Mouse (Mus musculus) limb, embryonic 13.5 days (tissue): ENCODE results near the gene 4930452B06Rik. TPM values are rescaled to one million over a fixed set of nuclear protein-coding genes. Genes with fewer than 3 reads are reported as not detected.

Experiments
- ATAC-seq: fragments of 200-750 bp; cut with Nextera tagmentation; 2 replicates; pipeline ENCODE4 v1.8.0; 2017; ENCODE audit warnings: low read depth, moderate number of reproducible peaks, moderate TSS enrichment; ENCODE audit not compliant: low FRiP score
- H3K27ac ChIP-seq: fragments of 300-500 bp; sonication (generic); 2 replicates; pipeline ENCODE4 v1.5.1; 2015; ENCODE audit warnings: inconsistent platforms, mild to moderate bottlenecking, moderate library complexity
- H3K27me3 ChIP-seq: fragments of 300-500 bp; sonication (generic); 2 replicates; pipeline ENCODE4 v1.6.1; 2015; ENCODE audit warnings: mild to moderate bottlenecking, inconsistent platforms
- H3K36me3 ChIP-seq: fragments of 300-500 bp; sonication (generic); 2 replicates; pipeline ENCODE4 v1.6.1; 2015; ENCODE audit warnings: inconsistent platforms, mild to moderate bottlenecking, moderate library complexity
- H3K4me1 ChIP-seq: fragments of 300-500 bp; sonication (generic); 2 replicates; pipeline ENCODE4 v1.6.1; 2015; ENCODE audit warnings: inconsistent platforms
- H3K4me2 ChIP-seq: fragments of 300-500 bp; sonication (generic); replicated peaks from 2 replicates; pipeline ENCODE4 v1.6.1; 2015; ENCODE audit warnings: inconsistent platforms, mild to moderate bottlenecking, moderate library complexity
- H3K4me3 ChIP-seq: fragments of 300-500 bp; sonication (generic); 2 replicates; pipeline ENCODE4 v1.5.1; 2015; ENCODE audit warnings: moderate library complexity, mild to moderate bottlenecking, inconsistent platforms
- H3K9ac ChIP-seq: fragments of 300-500 bp; sonication (generic); 2 replicates; pipeline ENCODE4 v1.6.1; 2015; ENCODE audit warnings: mild to moderate bottlenecking, inconsistent platforms
- H3K9me3 ChIP-seq: fragments of 300-500 bp; sonication (generic); 2 replicates; pipeline ENCODE4 v1.6.1; 2016; ENCODE audit warnings: inconsistent platforms
- WGBS: fragments of 180-500 bp; shearing (Covaris S2); methylation state at CpG from one replicate; pipeline ENCODE4 v1.1.7; 2015; 5-methylcytosine and 5-hydroxymethylcytosine counted together
- polyA plus RNA-seq: library from polyadenylated mRNA; unstranded; fragments of >200 nt; fragmentation: Nextera tagmentation; extraction: Ambion mirVana; gene quantifications from 2 replicates; pipeline ENCODE4 v1.2.1, GENCODE M21; 2015

The 4930452B06Rik gene
- polyA plus RNA-seq, 1 experiment from 2014 or later, result 8.0 TPM

GRCm38 (mm10) chr14:8442691-8443090 lies 223.3 kb downstream of the 4930452B06Rik start:
- H3K4me3 ChIP-seq, result no peak overlapping the region
- ATAC-seq, result no peak
- 0 out of 2 replicates have a peak, but pooled peaks cover 4% of the 10 kb centered on the region for H3K4me1 ChIP-seq
- H3K27me3 ChIP-seq, result no peaks in the 10 kb centered on the region
- no peaks in the 10 kb centered on the region for H3K9me3 ChIP-seq
- H3K27ac ChIP-seq, result no peak overlapping the region
- no peak overlapping the region for H3K4me2 ChIP-seq
- no peak overlapping the region for H3K9ac ChIP-seq
- WGBS, result 83% methylated on average over 3 of the region's 3 CpGs
- no peaks in the 10 kb centered on the region for H3K36me3 ChIP-seq

- Histone ChIP-seq H3K27me3 (no peaks in the 10 kb centered on the region), H3K9ac (no peak overlapping the region), H3K4me3 (no peak overlapping the region), H3K4me1 (0 out of 2 replicates have a peak, but pooled peaks cover 4% of the 10 kb centered on the region), H3K36me3 (no peaks in the 10 kb centered on the region), H3K9me3 (no peaks in the 10 kb centered on the region), H3K27ac (no peak overlapping the region), H3K4me2 (no peak overlapping the region)
- WGBS, result 46% methylated on average over 3 of the region's 3 CpGs
- ATAC-seq, result no peak
Observed at GRCm38 (mm10) chr14:8441623-8442022, 224.4 kb downstream of the 4930452B06Rik start.

DNA sequence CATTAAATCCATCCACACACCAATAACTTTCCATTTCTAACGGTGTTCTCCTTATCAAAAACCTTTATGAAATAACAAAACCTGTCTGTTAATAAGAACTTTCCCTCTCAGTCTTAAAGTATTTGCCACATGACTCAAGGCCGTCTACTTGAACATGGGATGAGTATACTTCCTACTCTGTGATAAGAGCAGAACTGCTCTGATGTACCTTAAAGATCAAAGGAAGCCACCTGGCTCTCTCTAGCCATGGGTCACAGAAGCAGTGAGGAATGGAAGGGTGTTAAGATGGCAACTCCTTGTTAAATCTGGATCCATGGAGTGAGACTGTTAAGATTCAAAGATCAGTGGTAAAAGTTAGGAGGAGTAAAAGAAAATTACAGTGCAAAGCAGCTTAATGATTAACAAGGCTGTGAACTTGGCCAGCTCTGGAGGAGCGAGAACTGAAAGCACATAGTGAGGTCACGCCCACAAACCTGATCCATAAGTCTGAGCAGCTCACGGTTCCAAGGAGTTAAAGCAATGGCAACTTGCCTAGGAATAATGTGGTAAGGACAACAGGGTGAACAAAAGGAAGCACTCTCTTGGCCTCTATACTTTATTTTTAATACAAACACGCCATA lies 235.3 kb downstream of the 4930452B06Rik start:
- Histone ChIP-seq H3K4me3 (no peak overlapping the region), H3K4me2 (no peak overlapping the region), H3K9me3 (no peaks in the 10 kb centered on the region), H3K9ac (no peak overlapping the region), H3K4me1 (no peaks in the 10 kb centered on the region), H3K27ac (no peak overlapping the region), H3K36me3 (no peaks in the 10 kb centered on the region), H3K27me3 (no peaks in the 10 kb centered on the region)
- 58% methylated on average over 6 of the region's 6 CpGs for WGBS
- ATAC-seq, result no peak

GRCm38 (mm10) chr14:8429767-8430166 lies 236.3 kb downstream of the 4930452B06Rik start:
- Histone ChIP-seq H3K27me3 (no peaks in the 10 kb centered on the region), H3K9ac (no peak overlapping the region), H3K4me3 (no peak overlapping the region), H3K4me2 (no peak overlapping the region), H3K4me1 (no peaks in the 10 kb centered on the region), H3K27ac (no peak overlapping the region), H3K9me3 (no peaks in the 10 kb centered on the region), H3K36me3 (no peaks in the 10 kb centered on the region)
- no peak for ATAC-seq
- 78% methylated on average over 2 of the region's 2 CpGs for WGBS

GRCm38 (mm10) chr14:8422833-8423232 lies 243.2 kb downstream of the 4930452B06Rik start:
- Histone ChIP-seq H3K9ac (no peak overlapping the region), H3K4me3 (no peak overlapping the region), H3K4me1 (peaks cover 19% of the 10 kb centered on the region), H3K4me2 (no peak overlapping the region), H3K36me3 (no peaks in the 10 kb centered on the region), H3K27ac (no peak overlapping the region), H3K27me3 (no peaks in the 10 kb centered on the region), H3K9me3 (no peaks in the 10 kb centered on the region)
- 69% methylated on average over 3 of the region's 3 CpGs for WGBS
- ATAC-seq, result no peak

- Histone ChIP-seq H3K4me2 (peak overlapping the region; percentile 48), H3K9ac (no peak overlapping the region), H3K9me3 (no peaks in the 10 kb centered on the region), H3K27me3 (no peaks in the 10 kb centered on the region), H3K27ac (no peak overlapping the region), H3K36me3 (no peaks in the 10 kb centered on the region), H3K4me1 (peaks cover 19% of the 10 kb centered on the region), H3K4me3 (peak overlapping the region; percentile 19; the same call in 1 of the 2 replicates)
- WGBS, result 17% methylated on average over 10 of the region's 10 CpGs
- peak; percentile 31; the same call in 1 of the 2 replicates for ATAC-seq
Observed at GRCm38 (mm10) chr14:8421199-8421787, 244.7 kb downstream of the 4930452B06Rik start.

- no peak overlapping the region for H3K4me2 ChIP-seq
- H3K9ac ChIP-seq, result no peak overlapping the region
- peaks cover 19% of the 10 kb centered on the region for H3K4me1 ChIP-seq
- H3K27ac ChIP-seq, result no peak overlapping the region
- H3K4me3 ChIP-seq, result no peak overlapping the region
- ATAC-seq, result no peak
- no peaks in the 10 kb centered on the region for H3K27me3 ChIP-seq
- H3K9me3 ChIP-seq, result no peaks in the 10 kb centered on the region
- H3K36me3 ChIP-seq, result no peaks in the 10 kb centered on the region
- WGBS, result 50% methylated on average over 3 of the region's 3 CpGs
Observed at GRCm38 (mm10) chr14:8418610-8419009, 247.4 kb downstream of the 4930452B06Rik start.

GRCm38 (mm10) chr14:8405946-8406345 lies 260.1 kb downstream of the 4930452B06Rik start:
- Histone ChIP-seq H3K27me3 (no peaks in the 10 kb centered on the region), H3K4me2 (no peak overlapping the region), H3K9me3 (no peaks in the 10 kb centered on the region), H3K9ac (no peak overlapping the region), H3K27ac (no peak overlapping the region), H3K4me3 (no peak overlapping the region), H3K36me3 (no peaks in the 10 kb centered on the region), H3K4me1 (no peaks in the 10 kb centered on the region)
- 62% methylated on average over 6 of the region's 6 CpGs for WGBS
- ATAC-seq, result no peak

DNA sequence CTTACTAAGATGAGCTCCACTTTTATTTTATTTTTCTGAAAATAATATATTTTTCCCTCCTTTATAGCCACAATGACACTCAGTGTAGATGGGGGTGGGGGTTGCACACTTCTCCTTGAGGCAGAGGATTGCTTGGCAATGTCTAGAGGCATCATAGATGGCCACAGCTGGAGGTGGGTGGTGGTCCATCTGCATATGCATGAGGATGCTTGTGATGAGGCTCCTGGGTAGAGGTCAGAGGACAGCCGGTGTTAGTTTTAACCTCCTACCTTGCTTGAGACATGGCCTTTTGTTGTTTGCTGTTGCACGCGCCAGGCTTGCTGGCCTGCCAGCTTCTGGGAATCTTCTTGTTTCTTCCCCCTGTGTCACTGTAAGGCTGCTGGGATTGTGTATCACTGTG lies 262.7 kb downstream of the 4930452B06Rik start:
- no peaks in the 10 kb centered on the region for H3K27me3 ChIP-seq
- no peaks in the 10 kb centered on the region for H3K36me3 ChIP-seq
- H3K4me1 ChIP-seq, result no peaks in the 10 kb centered on the region
- H3K4me3 ChIP-seq, result no peak overlapping the region
- H3K9me3 ChIP-seq, result no peaks in the 10 kb centered on the region
- no peak overlapping the region for H3K27ac ChIP-seq
- WGBS, result 88% methylated on average over 3 of the region's 3 CpGs
- no peak overlapping the region for H3K9ac ChIP-seq
- ATAC-seq, result no peak
- no peak overlapping the region for H3K4me2 ChIP-seq

- no peaks in the 10 kb centered on the region for H3K27me3 ChIP-seq
- no peak overlapping the region for H3K4me3 ChIP-seq
- no peak for ATAC-seq
Observed at GRCm38 (mm10) chr14:8398507-8398906, 267.5 kb downstream of the 4930452B06Rik start.

GRCm38 (mm10) chr14:8395690-8396287 lies 270.3 kb downstream of the 4930452B06Rik start:
- H3K27me3 ChIP-seq, result no peaks in the 10 kb centered on the region
- H3K9ac ChIP-seq, result no peak overlapping the region
- WGBS, result 46% methylated on average over 7 of the region's 7 CpGs
- H3K36me3 ChIP-seq, result no peaks in the 10 kb centered on the region
- no peak overlapping the region for H3K4me3 ChIP-seq
- no peak overlapping the region for H3K4me2 ChIP-seq
- H3K9me3 ChIP-seq, result no peaks in the 10 kb centered on the region
- no peaks in the 10 kb centered on the region for H3K4me1 ChIP-seq
- peak; percentile 74 for ATAC-seq
- H3K27ac ChIP-seq, result no peak overlapping the region

More at GRCm38 (mm10) chr14:8398507-8398906, 267.5 kb downstream of the 4930452B06Rik start:
- Histone ChIP-seq H3K27ac (no peak overlapping the region), H3K36me3 (no peaks in the 10 kb centered on the region), H3K4me1 (no peaks in the 10 kb centered on the region), H3K9me3 (no peaks in the 10 kb centered on the region), H3K9ac (no peak overlapping the region), H3K4me2 (no peak overlapping the region)

DNA sequence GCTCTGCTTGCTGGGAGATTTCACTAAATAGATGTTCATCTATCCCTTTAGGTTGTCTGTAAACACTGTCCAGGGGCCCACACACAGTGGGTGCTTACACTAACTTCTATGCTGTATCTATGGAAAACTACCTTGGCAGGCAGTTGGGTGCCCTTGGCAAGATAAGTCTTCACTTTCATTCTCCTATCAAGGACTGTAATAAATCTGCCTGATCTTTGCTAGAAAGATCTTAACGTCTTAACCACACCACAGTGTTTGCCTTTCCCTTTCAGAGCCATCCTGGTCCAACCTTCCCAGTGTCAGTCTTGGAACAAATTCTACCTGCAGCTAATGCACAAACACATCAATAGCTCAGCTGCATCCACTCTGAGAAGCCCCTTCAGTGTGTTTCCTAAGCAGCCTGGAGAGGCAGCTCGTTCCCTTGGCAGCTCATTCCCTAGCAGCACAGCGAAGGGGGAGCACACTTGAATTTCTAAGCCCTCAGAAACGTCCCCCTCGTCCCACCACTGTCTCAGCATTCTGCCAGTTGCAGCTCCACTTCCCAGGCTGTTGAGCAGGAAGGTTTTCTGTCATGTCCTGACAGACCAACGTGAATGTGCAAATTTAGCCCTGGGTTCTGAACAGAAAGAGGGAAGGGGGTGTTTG lies 273.7 kb downstream of the 4930452B06Rik start:
- H3K4me3 ChIP-seq, result no peak overlapping the region
- no peak for ATAC-seq
- H3K27me3 ChIP-seq, result no peaks in the 10 kb centered on the region
- H3K4me1 ChIP-seq, result no peaks in the 10 kb centered on the region
- no peaks in the 10 kb centered on the region for H3K9me3 ChIP-seq
- 50% methylated on average over 6 of the region's 6 CpGs for WGBS
- H3K9ac ChIP-seq, result no peak overlapping the region
- no peak overlapping the region for H3K27ac ChIP-seq
- no peaks in the 10 kb centered on the region for H3K36me3 ChIP-seq
- no peak overlapping the region for H3K4me2 ChIP-seq
